Mouse (Mus musculus) embryonic facial prominence, embryonic 12.5 days (tissue): ENCODE measurements at regions not wholly inside any gene's neighbourhood (a gene's known extent, or its start where the extent isn't known, plus 50 kb on each side); places are given as distances from the start of the nearest gene placed in this dataset.
"Not testable (repeated sequence)": the region's sequence is repeated elsewhere in the genome, so short reads cannot be mapped to it uniquely, and the experiment has no call there.

Source experiments
- ATAC-seq: fragments of 200-750 bp; cut with Nextera tagmentation; 2 replicates; pipeline ENCODE4 v1.8.0; 2017; ENCODE audit not compliant: insufficient number of reproducible peaks, insufficient read depth, low FRiP score, low TSS enrichment
- H3K27ac ChIP-seq: fragments of 300-500 bp; sonication (generic); 2 replicates; pipeline ENCODE4 v1.5.1; 2016; ENCODE audit warnings: mild to moderate bottlenecking
- H3K27me3 ChIP-seq: fragments of 300-500 bp; sonication (generic); 2 replicates; pipeline ENCODE4 v1.6.1; 2016; ENCODE audit warnings: mild to moderate bottlenecking, moderate library complexity
- H3K36me3 ChIP-seq: fragments of 300-500 bp; sonication (generic); 2 replicates; pipeline ENCODE4 v1.6.1; 2016; ENCODE audit warnings: mild to moderate bottlenecking
- H3K4me1 ChIP-seq: fragments of 300-500 bp; sonication (generic); 2 replicates; pipeline ENCODE4 v1.6.1; 2016
- H3K4me2 ChIP-seq: fragments of 300-500 bp; sonication (generic); replicated peaks from 2 replicates; pipeline ENCODE4 v1.6.1; 2016; ENCODE audit warnings: mild to moderate bottlenecking, moderate library complexity
- H3K4me3 ChIP-seq: fragments of 300-500 bp; sonication (generic); 2 replicates; pipeline ENCODE4 v1.5.1; 2016; ENCODE audit warnings: mild to moderate bottlenecking
- H3K9ac ChIP-seq: fragments of 300-500 bp; sonication (generic); 2 replicates; pipeline ENCODE4 v1.6.1; 2016; ENCODE audit warnings: mild to moderate bottlenecking, moderate library complexity
- H3K9me3 ChIP-seq: fragments of 300-500 bp; sonication (generic); 2 replicates; pipeline ENCODE4 v1.6.1; 2016; ENCODE audit warnings: mild to moderate bottlenecking, moderate library complexity
- WGBS: fragments of 180-500 bp; shearing (Covaris S2); methylation state at CpG from one replicate; pipeline ENCODE4 v1.1.7; 2016; 5-methylcytosine and 5-hydroxymethylcytosine counted together

- WGBS = 82% methylated on average over 2 of the region's 2 CpGs
- Histone ChIP-seq H3K27ac (no peak overlapping the region), H3K27me3 (no peaks in the 10 kb centered on the region), H3K4me2 (no peak overlapping the region), H3K9ac (no peak overlapping the region), H3K36me3 (no peaks in the 10 kb centered on the region), H3K9me3 (no peaks in the 10 kb centered on the region), H3K4me3 (no peak overlapping the region), H3K4me1 (no peaks in the 10 kb centered on the region)
- no peak for ATAC-seq
These were observed 67.5 kb upstream of the Map9 start for GRCm38 (mm10) chr3:82290373-82290772.

- Histone ChIP-seq H3K36me3 (no peaks in the 10 kb centered on the region), H3K4me1 (no peaks in the 10 kb centered on the region), H3K27me3 (no peaks in the 10 kb centered on the region), H3K27ac (no peak overlapping the region), H3K4me3 (no peak overlapping the region), H3K9me3 (no peaks in the 10 kb centered on the region), H3K9ac (no peak overlapping the region), H3K4me2 (no peak overlapping the region)
- 73% methylated on average over 6 of the region's 6 CpGs for WGBS
- no peak for ATAC-seq
These were observed 68.8 kb upstream of the Map9 start for GRCm38 (mm10) chr3:82288996-82289395.

GRCm38 (mm10) chr3:82276977-82277714 lies 80.7 kb upstream of the Map9 start:
- Histone ChIP-seq H3K36me3 (no peaks in the 10 kb centered on the region), H3K9ac (no peak overlapping the region), H3K9me3 (no peaks in the 10 kb centered on the region), H3K27ac (no peak overlapping the region), H3K27me3 (no peaks in the 10 kb centered on the region), H3K4me3 (no peak overlapping the region), H3K4me1 (peaks cover 6% of the 10 kb centered on the region; the same call in 1 of the 2 replicates), H3K4me2 (no peak overlapping the region)
- no peak for ATAC-seq

- Histone ChIP-seq H3K9me3 (no peaks in the 10 kb centered on the region), H3K9ac (no peak overlapping the region), H3K36me3 (no peaks in the 10 kb centered on the region), H3K27ac (no peak overlapping the region), H3K27me3 (no peaks in the 10 kb centered on the region), H3K4me2 (no peak overlapping the region), H3K4me3 (no peak overlapping the region), H3K4me1 (peaks cover 6% of the 10 kb centered on the region; the same call in 1 of the 2 replicates)
- no peak for ATAC-seq
- 81% methylated on average over 4 of the region's 4 CpGs for WGBS
These were observed 82.0 kb upstream of the Map9 start for GRCm38 (mm10) chr3:82275822-82276203.

GRCm38 (mm10) chr3:82274945-82275821 lies 82.7 kb upstream of the Map9 start:
- Histone ChIP-seq H3K27ac (no peak overlapping the region), H3K9ac (no peak overlapping the region), H3K9me3 (no peaks in the 10 kb centered on the region), H3K4me2 (no peak overlapping the region), H3K4me1 (peaks cover 6% of the 10 kb centered on the region; the same call in 1 of the 2 replicates), H3K4me3 (no peak overlapping the region), H3K27me3 (no peaks in the 10 kb centered on the region), H3K36me3 (no peaks in the 10 kb centered on the region)
- ATAC-seq = no peak
- WGBS = 50% methylated on average over 7 of the region's 7 CpGs

- H3K9ac ChIP-seq = no peak overlapping the region
- WGBS = 40% methylated on average over 6 of the region's 6 CpGs
- no peaks in the 10 kb centered on the region for H3K27me3 ChIP-seq
- no peak overlapping the region for H3K27ac ChIP-seq
- H3K9me3 ChIP-seq = no peaks in the 10 kb centered on the region
- H3K4me3 ChIP-seq = no peak overlapping the region
- H3K4me1 ChIP-seq = peaks cover 6% of the 10 kb centered on the region; the same call in 1 of the 2 replicates
- H3K4me2 ChIP-seq = no peak overlapping the region
- no peak for ATAC-seq
- H3K36me3 ChIP-seq = no peaks in the 10 kb centered on the region
These were observed 83.5 kb upstream of the Map9 start for GRCm38 (mm10) chr3:82274196-82274937.

GRCm38 (mm10) chr3:82273511-82273910 lies 84.3 kb upstream of the Map9 start:
- ATAC-seq, H3K4me3 ChIP-seq, H3K27me3 ChIP-seq, H3K9ac ChIP-seq, H3K36me3 ChIP-seq, H3K27ac ChIP-seq, H3K9me3 ChIP-seq, H3K4me1 ChIP-seq, H3K4me2 ChIP-seq: not testable (repeated sequence)
- WGBS = 88% methylated on average over 2 of the region's 2 CpGs

GRCm38 (mm10) chr3:82271965-82272364 lies 85.9 kb upstream of the Map9 start:
- Histone ChIP-seq H3K27me3 (no peaks in the 10 kb centered on the region), H3K4me1 (peaks cover 6% of the 10 kb centered on the region; the same call in 1 of the 2 replicates), H3K4me2 (no peak overlapping the region), H3K27ac (no peak overlapping the region), H3K9me3 (no peaks in the 10 kb centered on the region), H3K9ac (no peak overlapping the region), H3K4me3 (no peak overlapping the region), H3K36me3 (no peaks in the 10 kb centered on the region)
- ATAC-seq = no peak
- 79% methylated on average over 1 of the region's 1 CpGs for WGBS

GRCm38 (mm10) chr3:82265941-82266340 lies 91.9 kb upstream of the Map9 start:
- ATAC-seq = no peak
- WGBS = 79% methylated on average over 1 of the region's 1 CpGs
- H3K9me3 ChIP-seq = no peaks in the 10 kb centered on the region

GRCm38 (mm10) chr3:82261976-82262375 lies 95.9 kb upstream of the Map9 start:
- ATAC-seq = no peak
- H3K27ac ChIP-seq = no peak overlapping the region
- no peaks in the 10 kb centered on the region for H3K36me3 ChIP-seq

More at GRCm38 (mm10) chr3:82265941-82266340, 91.9 kb upstream of the Map9 start:
- H3K27me3 ChIP-seq = no peaks in the 10 kb centered on the region
- no peak overlapping the region for H3K4me3 ChIP-seq
- no peaks in the 10 kb centered on the region for H3K36me3 ChIP-seq
- H3K4me1 ChIP-seq = no peaks in the 10 kb centered on the region
- H3K9ac ChIP-seq = no peak overlapping the region
- no peak overlapping the region for H3K4me2 ChIP-seq
- no peak overlapping the region for H3K27ac ChIP-seq

GRCm38 (mm10) chr3:82259986-82260652 lies 97.7 kb upstream of the Map9 start:
- no peak for ATAC-seq
- WGBS = 81% methylated on average over 4 of the region's 4 CpGs

More at GRCm38 (mm10) chr3:82261976-82262375, 95.9 kb upstream of the Map9 start:
- H3K4me2 ChIP-seq = no peak overlapping the region
- H3K9ac ChIP-seq = no peak overlapping the region
- no peaks in the 10 kb centered on the region for H3K4me1 ChIP-seq
- no peaks in the 10 kb centered on the region for H3K27me3 ChIP-seq
- H3K9me3 ChIP-seq = no peaks in the 10 kb centered on the region
- WGBS = 81% methylated on average over 3 of the region's 3 CpGs
- H3K4me3 ChIP-seq = no peak overlapping the region

More at GRCm38 (mm10) chr3:82259986-82260652, 97.7 kb upstream of the Map9 start:
- no peak overlapping the region for H3K4me2 ChIP-seq
- H3K9ac ChIP-seq = no peak overlapping the region
- no peak overlapping the region for H3K27ac ChIP-seq
- H3K4me3 ChIP-seq = no peak overlapping the region
- H3K27me3 ChIP-seq = no peaks in the 10 kb centered on the region
- no peaks in the 10 kb centered on the region for H3K9me3 ChIP-seq
- no peaks in the 10 kb centered on the region for H3K4me1 ChIP-seq
- H3K36me3 ChIP-seq = no peaks in the 10 kb centered on the region
